Mouse (Mus musculus) forebrain, postnatal 0 days (tissue): ENCODE data around the gene Wdr82. TPM values are rescaled to one million over a fixed set of nuclear protein-coding genes. Genes with fewer than 3 reads are reported as not detected.

Source experiments
- ATAC-seq: fragments of 200-750 bp; cut with Nextera tagmentation; 2 replicates; pipeline ENCODE4 v1.8.0; 2017; ENCODE audit warnings: mild to moderate bottlenecking, moderate library complexity
- DNase-seq: peaks from one replicate; pipeline ENCODE4 v3.0.0-alpha.2; 2015
- H3K27ac ChIP-seq: fragments of 300-500 bp; sonication (generic); 2 replicates; pipeline ENCODE4 v1.5.1; 2014; ENCODE audit warnings: low read depth, mild to moderate bottlenecking, antibody characterized with exemption, low read length, moderate library complexity, mixed read lengths
- H3K27me3 ChIP-seq: fragments of 300-500 bp; sonication (generic); 2 replicates; pipeline ENCODE4 v1.6.1; 2014; ENCODE audit warnings: mild to moderate bottlenecking, low read length, mixed read lengths; ENCODE audit not compliant: insufficient read depth
- H3K36me3 ChIP-seq: fragments of 300-500 bp; sonication (generic); 2 replicates; pipeline ENCODE4 v1.6.1; 2014; ENCODE audit warnings: mild to moderate bottlenecking, moderate library complexity; ENCODE audit not compliant: insufficient read depth
- H3K4me1 ChIP-seq: fragments of 300-500 bp; sonication (generic); 2 replicates; pipeline ENCODE4 v1.6.1; 2014; ENCODE audit warnings: antibody characterized with exemption; ENCODE audit not compliant: insufficient read depth
- H3K4me2 ChIP-seq: fragments of 300-500 bp; sonication (generic); 2 replicates; pipeline ENCODE4 v1.6.1; 2014; ENCODE audit warnings: low read depth, mild to moderate bottlenecking, moderate library complexity
- H3K4me3 ChIP-seq: fragments of 300-500 bp; sonication (generic); 2 replicates; pipeline ENCODE4 v1.5.1; 2014; ENCODE audit warnings: low read depth, low read length, mixed read lengths
- H3K9ac ChIP-seq: fragments of 300-500 bp; sonication (generic); 2 replicates; pipeline ENCODE4 v1.6.1; 2014; ENCODE audit warnings: mild to moderate bottlenecking
- H3K9me3 ChIP-seq: fragments of 300-500 bp; sonication (generic); 2 replicates; pipeline ENCODE4 v1.6.1; 2016; ENCODE audit warnings: low read length
- CTCF ChIP-seq: sonication (generic); IDR thresholded peaks from 2 replicates; pipeline ENCODE4 v1.5.1; 2016; ENCODE audit warnings: antibody characterized with exemption, control low read depth, low read depth
- WGBS: fragments of 180-500 bp; shearing (Covaris S2); extraction: QIAGEN DNeasy Blood & Tissue Kit; methylation state at CpG from one replicate; pipeline ENCODE4 v1.1.7; 2014; 5-methylcytosine and 5-hydroxymethylcytosine counted together
- polyA plus RNA-seq: library from polyadenylated mRNA; unstranded; fragments of >200 nt; fragmentation: Nextera tagmentation; extraction: Ambion mirVana; gene quantifications from 2 replicates; pipeline ENCODE4 v1.2.1, GENCODE M21; 2015
- total RNA-seq: library from RNA; depleted of rRNA; stranded (reverse); fragments of >200 nt; gene quantifications from 2 replicates; pipeline ENCODE4 v1.2.3, GENCODE M21; 2014

Gene Wdr82
- total and polyA plus RNA-seq, 2 experiments from 2014 or later, result 32.5 to 261 TPM

- Histone ChIP-seq H3K4me1 (0 out of 2 replicates have a peak, but pooled peaks cover 5% of the 10 kb centered on the region), H3K4me3 (peak within 1 kb of the TSS; percentile 68), H3K4me2 (peak within 1 kb of the TSS; percentile 61), H3K9ac (peak within 1 kb of the TSS; percentile 80), H3K27ac (peak within 1 kb of the TSS; percentile 69), H3K36me3 (0 out of 2 replicates have a peak, but pooled peaks cover 3% of the 10 kb centered on the region), H3K9me3 (no peaks in the 10 kb centered on the region), H3K27me3 (no peaks in the 10 kb centered on the region)
- 3% methylated on average over 50 of the region's 61 CpGs for WGBS
- no peak for TF ChIP-seq CTCF
- DNase-seq, result peak; percentile 92
- ATAC-seq, result peak; percentile 92
Observed at GRCm38 (mm10) chr9:106202819-106203636, 32.3 kb downstream of the Wdr82 start, which contains the start of gene Twf2. Gene Twf2 (plus strand): TSS chr9:106203108.

- no peaks in the 10 kb centered on the region for H3K9me3 ChIP-seq
- DNase-seq (no peak), ATAC-seq (no peak)
- peak overlapping the region; percentile 1; the same call in 1 of the 2 replicates for H3K9ac ChIP-seq
- no peaks in the 10 kb centered on the region for H3K27me3 ChIP-seq
- H3K4me1 ChIP-seq, result 0 out of 2 replicates have a peak, but pooled peaks cover 5% of the 10 kb centered on the region
- peak overlapping the region; percentile 61 for H3K4me2 ChIP-seq
- H3K4me3 ChIP-seq, result peak overlapping the region; percentile 68; the same call in 1 of the 2 replicates
- H3K27ac ChIP-seq, result no peak overlapping the region
- 74% methylated on average over 7 of the region's 7 CpGs for WGBS
- peaks cover 9% of the 10 kb centered on the region; the same call in 1 of the 2 replicates for H3K36me3 ChIP-seq
- TF ChIP-seq CTCF, result no peak
Observed at GRCm38 (mm10) chr9:106203990-106204851, 33.5 kb downstream of the Wdr82 start.

GRCm38 (mm10) chr9:106205713-106206290, 35.1 kb downstream of the Wdr82 start:
- 87% methylated on average over 7 of the region's 7 CpGs for WGBS
- no peaks in the 10 kb centered on the region for H3K27me3 ChIP-seq
- 0 out of 2 replicates have a peak, but pooled peaks cover 5% of the 10 kb centered on the region for H3K4me1 ChIP-seq
- DNase-seq, result no peak
- H3K9me3 ChIP-seq, result no peaks in the 10 kb centered on the region
- H3K4me2 ChIP-seq, result no peak overlapping the region
- ATAC-seq, result no peak
- no peak overlapping the region for H3K4me3 ChIP-seq
- peaks cover 13% of the 10 kb centered on the region; the same call in 1 of the 2 replicates for H3K36me3 ChIP-seq
- TF ChIP-seq CTCF, result no peak
- H3K9ac ChIP-seq, result no peak overlapping the region
- no peak overlapping the region for H3K27ac ChIP-seq

GRCm38 (mm10) chr9:106206515-106206914, 35.8 kb downstream of the Wdr82 start:
- DNase-seq (no peak), ATAC-seq (no peak)
- Histone ChIP-seq H3K36me3 (peaks cover 13% of the 10 kb centered on the region; the same call in 1 of the 2 replicates), H3K27me3 (no peaks in the 10 kb centered on the region), H3K9me3 (no peaks in the 10 kb centered on the region), H3K4me2 (no peak overlapping the region), H3K4me3 (no peak overlapping the region), H3K4me1 (0 out of 2 replicates have a peak, but pooled peaks cover 5% of the 10 kb centered on the region), H3K9ac (no peak overlapping the region), H3K27ac (no peak overlapping the region)
- no peak for TF ChIP-seq CTCF
- WGBS, result 93% methylated on average over 2 of the region's 2 CpGs

GRCm38 (mm10) chr9:106208181-106208580, 37.5 kb downstream of the Wdr82 start:
- DNase-seq (no peak), ATAC-seq (no peak)
- 87% methylated on average over 5 of the region's 5 CpGs for WGBS
- Histone ChIP-seq H3K27me3 (no peaks in the 10 kb centered on the region), H3K9ac (no peak overlapping the region), H3K4me1 (0 out of 2 replicates have a peak, but pooled peaks cover 5% of the 10 kb centered on the region), H3K4me3 (no peak overlapping the region), H3K9me3 (no peaks in the 10 kb centered on the region), H3K27ac (no peak overlapping the region), H3K4me2 (no peak overlapping the region), H3K36me3 (peaks cover 22% of the 10 kb centered on the region)
- no peak for TF ChIP-seq CTCF

GRCm38 (mm10) chr9:106209954-106210353, 39.2 kb downstream of the Wdr82 start:
- no peaks in the 10 kb centered on the region for H3K9me3 ChIP-seq
- no peak for TF ChIP-seq CTCF
- H3K27me3 ChIP-seq, result no peaks in the 10 kb centered on the region
- no peak overlapping the region for H3K27ac ChIP-seq
- WGBS, result 86% methylated on average over 4 of the region's 4 CpGs
- ATAC-seq (no peak), DNase-seq (no peak)
- H3K4me1 ChIP-seq, result no peaks in the 10 kb centered on the region
- no peak overlapping the region for H3K4me2 ChIP-seq
- no peak overlapping the region for H3K4me3 ChIP-seq
- H3K36me3 ChIP-seq, result peaks cover 40% of the 10 kb centered on the region
- H3K9ac ChIP-seq, result no peak overlapping the region
